24 mouse cellular contexts compared by ENCODE assay signal in genomic region chr14:102987626-102988025, GRCm38 (mm10). TPM values are rescaled to one million over a fixed set of nuclear protein-coding genes. Genes with fewer than 3 reads are reported as not detected.
A peak's percentile ranks its signal among the peaks of the same experiment; 100 is the strongest.
DNase-seq lines count a peak whose midpoint lies in the region; ATAC-seq and TF ChIP-seq lines count a peak whose summit lies in the region.
"Had no signal": no experiment of that assay in that cellular context is flagged by ENCODE, and none has a peak within 500 bp of the region (broad histone marks: within the 10 kb centered on the region; RNA-seq: fewer than 3 reads in every experiment).

No protein-coding gene starts in this region.

- H3K27ac ChIP-seq in heart, adult 2 months, result no peak overlapping the region
- no peak overlapping the region for H3K27ac ChIP-seq in midbrain, embryonic 11.5 days (ENCODE audit: low read depth, low read length)
- no peak overlapping the region for H3K27ac ChIP-seq in midbrain, embryonic 16.5 days (ENCODE audit: low read length)

- no peak for TF ChIP-seq POLR2A in heart, adult 2 months (IDR thresholded peaks at IDR 0.05; ENCODE audit: insufficient read depth, low read depth, low read length)

- TF ChIP-seq EP300 in heart, adult 2 months (IDR thresholded peaks at IDR 0.05; ENCODE audit: insufficient read depth, low read depth, low read length), result no peak

- H3K9ac ChIP-seq in heart, adult 2 months (ENCODE audit: low read depth, low read length), result no peak overlapping the region
- no peak overlapping the region for H3K9ac ChIP-seq in midbrain, embryonic 11.5 days (ENCODE audit: low read length)
- H3K9ac ChIP-seq in midbrain, embryonic 16.5 days (ENCODE audit: low read depth, low read length), result no peak overlapping the region

- intact Hi-C loops in heart, adult 2 months (cut with DNase I), result no loop called here

- ATAC-seq in midbrain, embryonic 11.5 days (ENCODE audit: low FRiP score), result no peak
- no peak for ATAC-seq in midbrain, embryonic 16.5 days
- ATAC-seq: activated CD4-positive, CD25-positive, alpha-beta regulatory T cell, adult 4 months; CD4-positive, CD25-positive, alpha-beta regulatory T cell, adult 4 months; Patski had no signal

- H3K4me3 ChIP-seq in heart, adult 2 months, result no peak overlapping the region
- H3K4me3 ChIP-seq in midbrain, embryonic 11.5 days (ENCODE audit: low read depth, low read length), result no peak overlapping the region
- no peak overlapping the region for H3K4me3 ChIP-seq in midbrain, embryonic 16.5 days (ENCODE audit: low read depth, low read length)

- no peak for TF ChIP-seq CTCF in heart, adult 2 months (IDR thresholded peaks at IDR 0.05)

- no peak overlapping the region for H3K4me2 ChIP-seq in midbrain, embryonic 11.5 days
- no peak overlapping the region for H3K4me2 ChIP-seq in midbrain, embryonic 16.5 days (ENCODE audit: low read length)

- no peaks in the 10 kb centered on the region for H3K9me3 ChIP-seq in midbrain, embryonic 11.5 days (ENCODE audit: control insufficient read depth, low read length)
- no peaks in the 10 kb centered on the region for H3K9me3 ChIP-seq in midbrain, embryonic 16.5 days (replicated peaks; ENCODE audit: control insufficient read depth, low read length, poor library complexity, severe bottlenecking)

- DNase-seq in heart, adult 11 months, result peak; percentile 71
- DNase-seq in heart, adult 2 months, result no peak
- peak; percentile 62 for DNase-seq in midbrain, embryonic 11.5 days (ENCODE audit: low spot score, missing footprints)
- DNase-seq: adrenal gland, adult 2 months; adrenal gland, adult 8-10 months; adrenal gland, postnatal 10 days; adrenal gland, postnatal 14 days; adrenal gland, postnatal 25 days; adrenal gland, postnatal 36 days; B cell, adult 2 months; cerebellum, adult 11 months; cerebellum, adult 11-12 months; cerebellum, adult 18-20 months had no signal

- no peaks in the 10 kb centered on the region for H3K27me3 ChIP-seq in heart, adult 2 months (ENCODE audit: control insufficient read depth, insufficient read depth, low read length)
- H3K27me3 ChIP-seq in midbrain, embryonic 11.5 days (ENCODE audit: control insufficient read depth, insufficient read depth, low read length), result no peaks in the 10 kb centered on the region
- H3K27me3 ChIP-seq in midbrain, embryonic 16.5 days (ENCODE audit: control insufficient read depth, insufficient read depth, low read depth, low read length), result no peaks in the 10 kb centered on the region
- H3K27me3 ChIP-seq: CH12.LX had no signal

- no peaks in the 10 kb centered on the region for H3K4me1 ChIP-seq in heart, adult 2 months (ENCODE audit: control insufficient read depth, insufficient read depth, low read length)
- no peaks in the 10 kb centered on the region for H3K4me1 ChIP-seq in midbrain, embryonic 11.5 days (ENCODE audit: control insufficient read depth, insufficient read depth, low read length)
- 0 out of 2 replicates have a peak, but pooled peaks cover 2% of the 10 kb centered on the region for H3K4me1 ChIP-seq in midbrain, embryonic 16.5 days (ENCODE audit: control insufficient read depth, insufficient read depth, low read length)

- WGBS in heart, adult 2 months, result 86% methylated on average over 5 of the region's 5 CpGs
- 84% methylated on average over 5 of the region's 5 CpGs for WGBS in midbrain, embryonic 11.5 days
- 86% methylated on average over 5 of the region's 5 CpGs for WGBS in midbrain, embryonic 16.5 days

- no peaks in the 10 kb centered on the region for H3K79me2 ChIP-seq in heart, adult 2 months (replicated peaks; ENCODE audit: control insufficient read depth, insufficient read depth, low read length)

- no peaks in the 10 kb centered on the region for H3K36me3 ChIP-seq in heart, adult 2 months (ENCODE audit: control insufficient read depth, insufficient read depth, low read length)
- no peaks in the 10 kb centered on the region for H3K36me3 ChIP-seq in midbrain, embryonic 11.5 days (ENCODE audit: control insufficient read depth, insufficient read depth, low read length)
- no peaks in the 10 kb centered on the region for H3K36me3 ChIP-seq in midbrain, embryonic 16.5 days (ENCODE audit: control insufficient read depth, insufficient read depth, low read length)
- H3K36me3 ChIP-seq: G1E had no signal

RNA-seq across cellular contexts. Expression of gene Kctd12, which starts 5.2 kb away (rescaled TPM):
- total RNA-seq in heart, adult 2 months (2021), result 10 to 100 TPM; 18.1 to 22.3 TPM
- polyA plus RNA-seq in heart, adult 2 months (2012; rRNA removed), result 7.1 and 11.3 TPM in 2 replicates
- polyA plus RNA-seq in midbrain, embryonic 11.5 days (2014; fragmentation: Nextera tagmentation; extraction: Ambion mirVana), result 9.3 and 13.7 TPM in 2 replicates
- 15.7 and 17.0 TPM in 2 replicates for polyA plus RNA-seq in midbrain, embryonic 16.5 days (2015; fragmentation: Nextera tagmentation; extraction: Ambion mirVana)
- total RNA-seq: MEL had no signal

RNA-seq across cellular contexts. Expression of gene Acod1, which starts 59.2 kb away (rescaled TPM):
- not detected for total RNA-seq in heart, adult 2 months (2021)
- 0.08 and 0.09 TPM in 2 replicates for polyA plus RNA-seq in heart, adult 2 months (2012; rRNA removed)
- not detected in 2 replicates for polyA plus RNA-seq in midbrain, embryonic 11.5 days (2014; fragmentation: Nextera tagmentation; extraction: Ambion mirVana)
- not detected in 2 replicates for polyA plus RNA-seq in midbrain, embryonic 16.5 days (2015; fragmentation: Nextera tagmentation; extraction: Ambion mirVana)
- total RNA-seq: adrenal gland, adult 18-20 months; adrenal gland, adult 2 months; adrenal gland, postnatal 10 days; adrenal gland, postnatal 14 days; adrenal gland, postnatal 25 days; adrenal gland, postnatal 36 days; adrenal gland, postnatal 4 days; ES-E14; MEL had no signal
- polyA plus RNA-seq: activated CD4-positive, CD25-positive, alpha-beta regulatory T cell, adult 4 months; C2C12; G1E had no signal

Comparison
In these comparisons a context has a peak if more than half of its experiments do, and no peak if none do; other contexts are left out.
1. DNase-seq: peak in heart, adult 11 months (single experiment) and midbrain, embryonic 11.5 days (single experiment); none in heart, adult 2 months (0 of 2).